Mouse (Mus musculus) liver, embryonic 14.5 days (tissue): ENCODE data around the gene Cela3a. TPM values are rescaled to one million over a fixed set of nuclear protein-coding genes. Genes with fewer than 3 reads are reported as not detected.

ENCODE experiments used
- ATAC-seq: fragments of 200-750 bp; cut with Nextera tagmentation; 2 replicates; pipeline ENCODE4 v1.8.0; 2017; ENCODE audit warnings: moderate number of reproducible peaks, mild to moderate bottlenecking, moderate library complexity; ENCODE audit not compliant: insufficient read depth
- DNase-seq, 3 experiments: peaks; one replicate each; pipeline ENCODE4 v3.0.0-alpha.2; 2012 to 2013; ENCODE audit warnings: low read depth in 3 of 3, low spot score in 3 of 3
- H3K27ac ChIP-seq: fragments of 300-500 bp; sonication (generic); 2 replicates; pipeline ENCODE4 v1.5.1; 2014; ENCODE audit warnings: moderate library complexity, mild to moderate bottlenecking, control low read depth, inconsistent platforms
- H3K27me3 ChIP-seq: fragments of 300-500 bp; sonication (generic); 2 replicates; pipeline ENCODE4 v1.6.1; 2014; ENCODE audit warnings: mild to moderate bottlenecking, low read length, moderate library complexity; ENCODE audit not compliant: control insufficient read depth, insufficient read depth
- H3K36me3 ChIP-seq: fragments of 300-500 bp; sonication (generic); replicated peaks from 2 replicates; pipeline ENCODE4 v1.6.1; 2014; ENCODE audit warnings: low read depth; ENCODE audit not compliant: control insufficient read depth, insufficient read depth
- H3K4me1 ChIP-seq, 2 experiments: fragments of 200-500 bp in 1 of 2; fragments of 300-500 bp in 1 of 2; sonication (generic) in 1 of 2; replicated peaks; 2 replicates each; pipeline ENCODE4 v1.6.1; 2012 to 2014; ENCODE audit warnings: antibody characterized with exemption in 1 of 2, inconsistent platforms in 1 of 2, low read length in 1 of 2; ENCODE audit not compliant: control insufficient read depth in 2 of 2, insufficient read depth in 2 of 2
- H3K4me2 ChIP-seq: fragments of 300-500 bp; sonication (generic); 2 replicates; pipeline ENCODE4 v1.6.1; 2014; ENCODE audit warnings: low read depth, mild to moderate bottlenecking, control low read depth, moderate library complexity
- H3K4me3 ChIP-seq, 2 experiments: fragments of 200-500 bp in 1 of 2; fragments of 300-500 bp in 1 of 2; sonication (generic) in 1 of 2; 2 replicates each; pipeline ENCODE4 v1.5.1; 2012 to 2014; ENCODE audit warnings: low read depth in 2 of 2, low read length in 2 of 2, mild to moderate bottlenecking in 2 of 2, control low read depth in 1 of 2, inconsistent platforms in 1 of 2, moderate library complexity in 1 of 2; ENCODE audit not compliant: insufficient read depth in 1 of 2
- H3K9ac ChIP-seq: fragments of 300-500 bp; sonication (generic); replicated peaks from 2 replicates; pipeline ENCODE4 v1.6.1; 2014; ENCODE audit warnings: mild to moderate bottlenecking, control low read depth, moderate library complexity
- H3K9me3 ChIP-seq: fragments of 300-500 bp; sonication (generic); 2 replicates; pipeline ENCODE4 v1.6.1; 2016; ENCODE audit warnings: low read length, mixed read lengths; ENCODE audit not compliant: control insufficient read depth
- CTCF ChIP-seq: IDR thresholded peaks from 2 replicates; pipeline ENCODE4 v1.5.1; 2016; ENCODE audit warnings: antibody characterized with exemption, low read depth, control low read depth
- EP300 ChIP-seq: IDR thresholded peaks from 2 replicates; pipeline ENCODE4 v1.6.1; 2016; ENCODE audit warnings: antibody characterized with exemption, low read depth
- WGBS: fragments of 180-500 bp; shearing (Covaris S2); extraction: QIAGEN DNeasy Blood & Tissue Kit; methylation state at CpG from one replicate; pipeline ENCODE4 v1.1.7; 2014; ENCODE audit not compliant: insufficient replicate concordance; 5-methylcytosine and 5-hydroxymethylcytosine counted together
- polyA plus RNA-seq, 2 experiments: library from polyadenylated mRNA; depleted of rRNA in 1 of 2; stranded (reverse) in 1 of 2; unstranded in 1 of 2; fragments of >200 nt; fragmentation: Nextera tagmentation in 1 of 2; extraction: Ambion mirVana in 1 of 2; gene quantifications; 2 replicates each; pipeline versions ENCODE4 v1.2.1 to v1.2.3; 2012 to 2014

The Cela3a gene
- polyA plus RNA-seq, 2 experiments = not detected

DNA sequence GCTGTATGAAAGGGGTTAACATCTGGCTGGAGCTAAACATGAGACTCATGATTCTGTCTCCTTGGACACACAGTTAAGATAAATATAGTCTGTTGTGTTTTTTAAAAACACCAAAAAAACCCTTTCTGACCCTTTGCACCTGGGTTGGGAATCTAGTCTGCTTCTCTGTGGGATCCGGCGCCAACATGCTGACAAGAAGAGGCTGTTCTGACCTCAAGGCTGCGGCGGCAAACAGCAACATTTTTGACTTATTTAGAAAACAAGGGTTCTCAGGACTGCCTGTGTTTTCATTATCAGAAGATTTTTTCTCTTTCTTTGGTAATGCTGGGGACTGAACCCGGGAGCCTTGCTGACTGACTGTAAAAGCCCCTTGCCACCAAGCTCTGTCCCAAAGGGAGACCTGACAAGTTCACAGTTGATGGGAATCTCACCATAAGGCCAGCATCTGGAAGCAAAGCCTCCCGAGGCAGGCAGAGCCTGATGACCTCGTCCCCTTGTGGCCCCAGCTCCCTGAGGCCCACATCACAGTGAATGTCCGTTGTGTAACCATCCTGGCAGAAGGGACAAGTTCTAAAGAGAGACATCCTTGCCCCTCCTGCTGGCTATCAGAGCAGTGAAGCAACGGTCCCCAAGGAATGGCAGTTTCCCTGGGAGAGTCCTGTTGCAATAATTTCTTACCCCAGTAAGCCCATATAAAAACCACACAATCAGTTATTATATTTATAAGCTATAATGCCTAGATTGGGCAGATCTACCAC is 16.0 kb downstream of the Cela3a start:
- no peak overlapping the region for H3K4me3 ChIP-seq
- peaks cover 0 to 17% of the 10 kb centered on the region in 2 experiments; a peak in 3 of 4 replicates for H3K4me1 ChIP-seq
- H3K9ac ChIP-seq = no peak overlapping the region
- 59% methylated on average over 9 of the region's 9 CpGs for WGBS
- peaks cover 2% of the 10 kb centered on the region; the same call in 1 of the 2 replicates for H3K9me3 ChIP-seq
- H3K27me3 ChIP-seq = no peaks in the 10 kb centered on the region
- DNase-seq (no peak), ATAC-seq (no peak)
- no peak overlapping the region for H3K27ac ChIP-seq
- no peak overlapping the region for H3K4me2 ChIP-seq
- no peaks in the 10 kb centered on the region for H3K36me3 ChIP-seq
- TF ChIP-seq EP300 = no peak
- TF ChIP-seq CTCF = no peak

DNA sequence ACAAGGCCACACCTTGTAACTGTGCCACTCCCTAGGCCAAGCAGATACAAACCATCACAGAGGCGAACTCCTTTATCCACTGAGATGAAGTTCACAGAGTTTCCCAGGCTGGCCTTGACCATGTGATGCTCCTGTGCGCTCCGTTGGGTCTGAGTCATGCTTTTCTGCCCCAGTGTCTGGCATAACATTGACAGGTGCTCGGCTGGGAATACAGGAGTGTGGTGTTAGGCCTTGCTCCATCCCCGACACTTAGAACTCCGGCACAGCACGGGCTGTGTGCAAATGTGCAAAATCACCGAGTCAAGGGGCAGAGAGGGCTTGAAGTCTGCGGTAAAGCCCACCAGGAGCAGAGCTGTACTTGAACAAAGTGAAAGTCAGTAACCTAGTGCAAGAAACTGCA is 16.7 kb downstream of the Cela3a start:
- Histone ChIP-seq H3K9ac (no peak overlapping the region), H3K4me2 (no peak overlapping the region), H3K27me3 (no peaks in the 10 kb centered on the region), H3K27ac (no peak overlapping the region), H3K4me1 (peaks cover 0 to 17% of the 10 kb centered on the region in 2 experiments; a peak in 3 of 4 replicates), H3K36me3 (no peaks in the 10 kb centered on the region), H3K4me3 (no peak overlapping the region), H3K9me3 (peaks cover 2% of the 10 kb centered on the region; the same call in 1 of the 2 replicates)
- 73% methylated on average over 9 of the region's 9 CpGs for WGBS
- ATAC-seq = no peak
- no peak for DNase-seq
- TF ChIP-seq CTCF = no peak

GRCm38 (mm10) chr4:137391287-137391686 is 18.3 kb downstream of the Cela3a start:
- Histone ChIP-seq H3K4me3 (no peak overlapping the region), H3K36me3 (no peaks in the 10 kb centered on the region), H3K4me2 (no peak overlapping the region), H3K27ac (no peak overlapping the region), H3K27me3 (no peaks in the 10 kb centered on the region), H3K9ac (no peak overlapping the region), H3K9me3 (peaks cover 2% of the 10 kb centered on the region; the same call in 1 of the 2 replicates), H3K4me1 (peaks cover 6 to 21% of the 10 kb centered on the region in 2 experiments)
- 69% methylated on average over 3 of the region's 3 CpGs for WGBS
- DNase-seq = no peak
- ATAC-seq = no peak
- TF ChIP-seq CTCF = peak; percentile 54
- TF ChIP-seq EP300 = no peak

DNA sequence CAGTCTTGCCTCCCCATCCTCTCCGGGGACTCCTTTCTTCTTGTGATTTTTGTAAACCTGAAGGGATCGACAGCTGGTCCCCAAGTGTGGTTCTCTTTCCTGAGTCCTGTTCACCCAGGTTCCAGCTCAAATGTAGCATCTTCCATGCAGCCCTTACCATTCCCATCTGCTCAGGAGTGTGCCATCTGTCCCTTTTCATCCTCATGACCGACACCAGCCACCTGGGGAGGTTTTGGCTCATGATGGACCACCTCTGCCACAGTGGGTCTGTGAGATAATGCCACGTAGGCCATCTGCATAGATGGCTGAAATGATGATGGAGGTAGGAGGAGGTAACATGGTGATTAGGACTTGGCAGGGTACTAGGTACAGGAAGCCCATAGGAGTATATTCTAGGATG is 19.4 kb downstream of the Cela3a start:
- Histone ChIP-seq H3K9ac (no peak overlapping the region), H3K36me3 (no peaks in the 10 kb centered on the region), H3K9me3 (peaks cover 2% of the 10 kb centered on the region; the same call in 1 of the 2 replicates), H3K27ac (no peak overlapping the region), H3K4me2 (no peak overlapping the region), H3K4me1 (peaks cover 6 to 21% of the 10 kb centered on the region in 2 experiments), H3K27me3 (no peaks in the 10 kb centered on the region), H3K4me3 (no peak overlapping the region)
- WGBS = 74% methylated on average over 4 of the region's 4 CpGs
- no peak for TF ChIP-seq CTCF
- TF ChIP-seq EP300 = no peak
- ATAC-seq (no peak), DNase-seq (no peak)

GRCm38 (mm10) chr4:137388983-137389382 is 20.6 kb downstream of the Cela3a start:
- peaks cover 6 to 21% of the 10 kb centered on the region in 2 experiments for H3K4me1 ChIP-seq
- no peaks in the 10 kb centered on the region for H3K27me3 ChIP-seq
- H3K4me3 ChIP-seq = peak overlapping the region; percentile 32 to 60
- ATAC-seq (no peak), DNase-seq (no peak)
- no peaks in the 10 kb centered on the region for H3K36me3 ChIP-seq
- H3K9me3 ChIP-seq = peaks cover 2% of the 10 kb centered on the region; the same call in 1 of the 2 replicates
- TF ChIP-seq CTCF = no peak
- no peak for TF ChIP-seq EP300
- 33% methylated on average over 6 of the region's 6 CpGs for WGBS
- H3K27ac ChIP-seq = peak overlapping the region; percentile 90
- H3K4me2 ChIP-seq = peak overlapping the region; percentile 86
- peak overlapping the region; percentile 87 for H3K9ac ChIP-seq
